ENCODE assay signal across 18 mouse cellular contexts in the genomic region with DNA sequence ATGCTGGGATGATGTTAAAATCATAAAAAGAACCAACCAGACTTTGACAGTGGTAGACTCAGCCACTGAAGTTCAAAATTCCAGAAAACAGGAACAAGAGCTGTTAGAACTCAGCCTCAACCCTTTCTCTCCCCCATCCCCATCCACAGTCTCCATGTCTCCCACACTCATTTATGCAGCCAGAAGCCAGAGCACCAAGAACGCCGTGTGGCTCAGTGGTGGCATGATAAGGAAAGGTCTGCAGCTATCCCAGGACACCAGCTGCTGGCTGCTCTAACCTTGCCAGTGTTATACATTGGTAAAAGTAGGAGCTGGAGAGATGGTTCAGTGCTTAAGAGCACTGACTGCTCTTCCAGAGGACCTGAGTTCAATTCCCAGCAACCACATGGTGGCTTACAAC.
"Had no signal": no experiment of that assay in that cellular context is flagged by ENCODE, and none has a peak within 500 bp of the region (broad histone marks: within the 10 kb centered on the region; RNA-seq: fewer than 3 reads in every experiment).

No protein-coding gene starts in this region.

- DNase-seq: kidney, adult 11 months; kidney, adult 8-10 months; kidney, postnatal 10 days; kidney, postnatal 36 days; layer of hippocampus, postnatal 36 days; left cerebral cortex, postnatal 4 days; lung, embryonic 14.5 days; thymus, postnatal 25 days had no signal

- H3K9me3 ChIP-seq: intestine, embryonic 15.5 days; kidney, embryonic 15.5 days; limb, embryonic 12.5 days; limb, embryonic 15.5 days; megakaryocyte, embryonic 14.5 days; midbrain, embryonic 12.5 days; neural tube, embryonic 13.5 days had no signal

- H3K4me2 ChIP-seq: intestine, embryonic 15.5 days; kidney, embryonic 15.5 days; limb, embryonic 12.5 days; limb, embryonic 15.5 days; lung, embryonic 14.5 days; midbrain, embryonic 12.5 days; neural tube, embryonic 13.5 days had no signal

- H3K9ac ChIP-seq: intestine, embryonic 15.5 days; kidney, embryonic 15.5 days; limb, embryonic 12.5 days; limb, embryonic 15.5 days; lung, embryonic 14.5 days; midbrain, embryonic 12.5 days; neural tube, embryonic 13.5 days had no signal

- ATAC-seq: intestine, embryonic 15.5 days; lung, postnatal 0 days; midbrain, embryonic 16.5 days had no signal

- H3K27ac ChIP-seq: intestine, embryonic 15.5 days; kidney, embryonic 15.5 days; limb, embryonic 12.5 days; limb, embryonic 15.5 days; midbrain, embryonic 12.5 days; neural tube, embryonic 13.5 days had no signal

- H3K36me3 ChIP-seq: intestine, embryonic 15.5 days; kidney, embryonic 15.5 days; limb, embryonic 12.5 days; limb, embryonic 15.5 days; midbrain, embryonic 12.5 days; neural tube, embryonic 13.5 days had no signal

- H3K4me1 ChIP-seq: intestine, embryonic 15.5 days had no signal

- H3K4me3 ChIP-seq: intestine, embryonic 15.5 days; kidney, embryonic 15.5 days; limb, embryonic 12.5 days; limb, embryonic 15.5 days; megakaryocyte, embryonic 14.5 days; midbrain, embryonic 12.5 days; myocyte; neural tube, embryonic 13.5 days had no signal

- H3K27me3 ChIP-seq: intestine, embryonic 15.5 days; kidney, embryonic 15.5 days; limb, embryonic 12.5 days; limb, embryonic 15.5 days; megakaryocyte, embryonic 14.5 days; midbrain, embryonic 12.5 days; neural tube, embryonic 13.5 days had no signal
